Mouse (Mus musculus): ENCODE results near the gene Gnptg.
A peak's percentile ranks its signal among the peaks of the same experiment; 100 is the strongest.

The Gnptg gene

DNA sequence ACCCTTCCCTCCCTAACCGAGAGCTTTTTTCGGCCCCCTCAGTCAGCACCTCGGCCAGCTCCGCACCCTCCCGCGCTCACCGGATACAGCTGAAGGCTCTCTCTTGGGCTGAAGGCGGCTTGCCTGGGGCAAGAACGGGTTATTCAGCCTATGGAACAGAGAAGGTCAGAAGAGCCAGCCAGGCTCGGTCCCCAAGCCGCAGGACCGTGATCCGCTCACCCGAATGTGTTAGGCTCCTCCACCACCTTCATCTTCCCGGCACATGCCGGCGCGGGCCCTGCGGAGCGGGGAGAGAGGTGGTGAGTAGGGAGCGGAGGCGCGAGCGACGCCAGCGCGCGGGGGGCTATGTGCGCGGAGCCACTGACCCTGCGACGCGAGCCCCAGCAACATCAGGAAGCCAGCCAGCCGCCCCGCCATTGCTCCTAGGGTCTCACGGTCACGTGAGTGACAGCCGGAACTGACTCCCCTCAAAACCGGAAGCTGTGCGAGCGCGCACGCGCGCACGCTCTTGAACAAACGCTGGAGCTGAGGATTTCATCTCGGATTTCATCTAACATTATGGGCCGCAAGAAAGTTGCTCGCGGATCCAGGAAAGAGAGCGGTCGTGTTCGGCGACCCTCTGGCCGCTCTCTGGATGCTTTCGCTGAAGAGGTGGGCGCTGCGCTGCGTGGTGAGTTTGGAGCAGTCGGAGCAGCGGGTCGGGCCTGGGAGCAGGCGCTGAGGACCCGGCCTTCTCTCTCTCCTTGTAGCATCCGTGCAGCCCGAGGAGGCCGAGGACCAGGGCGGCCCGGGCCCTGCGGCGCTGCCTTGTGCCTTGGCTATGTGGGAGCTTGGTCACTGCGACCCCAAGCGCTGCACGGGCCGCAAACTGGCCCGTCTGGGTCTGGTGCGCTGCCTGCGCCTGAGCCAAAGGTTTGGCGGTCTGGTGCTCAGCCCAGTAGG, at the start of gene Gnptg, which contains the start of gene Tsr3:
Gene Gnptg, minus strand, starts transcription at position 430 of the 942 bp plus-strand sequence.
Gene Tsr3, plus strand, starts transcription at position 476 of the 942 bp plus-strand sequence.
- DNase-seq (ENCODE audit: low read depth, low spot score): peak; percentile 93

DNA sequence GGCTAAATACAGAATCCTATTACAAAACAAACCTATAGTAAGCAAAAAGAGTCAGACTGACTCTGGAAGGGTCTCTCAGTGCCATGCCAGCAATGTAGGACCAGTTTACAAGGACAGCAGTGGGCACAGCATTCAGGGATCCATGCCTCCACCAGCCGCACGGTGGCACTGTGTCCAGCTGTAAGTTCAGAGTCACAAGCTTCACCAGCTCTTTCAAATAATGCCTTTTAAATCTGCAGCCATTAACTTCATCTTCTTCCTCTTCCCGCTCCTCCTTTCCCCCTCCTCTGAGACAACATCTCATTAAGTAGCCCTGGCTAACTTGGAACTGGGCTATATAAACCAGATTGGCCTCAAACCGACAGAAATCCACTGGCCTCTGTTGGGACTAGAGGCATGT, 48.9 kb upstream of the Gnptg start:
- no peak for DNase-seq (ENCODE audit: low read depth, low spot score)

GRCm38 (mm10) chr17:25285033-25285432, 45.1 kb upstream of the Gnptg start:
- DNase-seq (ENCODE audit: low read depth, low spot score): peak; percentile 69

GRCm38 (mm10) chr17:25282133-25282532, 42.2 kb upstream of the Gnptg start:
- no peak for DNase-seq (ENCODE audit: low read depth, low spot score)

GRCm38 (mm10) chr17:25275833-25276232, 35.9 kb upstream of the Gnptg start:
- no peak for DNase-seq (ENCODE audit: low read depth, low spot score)

DNA sequence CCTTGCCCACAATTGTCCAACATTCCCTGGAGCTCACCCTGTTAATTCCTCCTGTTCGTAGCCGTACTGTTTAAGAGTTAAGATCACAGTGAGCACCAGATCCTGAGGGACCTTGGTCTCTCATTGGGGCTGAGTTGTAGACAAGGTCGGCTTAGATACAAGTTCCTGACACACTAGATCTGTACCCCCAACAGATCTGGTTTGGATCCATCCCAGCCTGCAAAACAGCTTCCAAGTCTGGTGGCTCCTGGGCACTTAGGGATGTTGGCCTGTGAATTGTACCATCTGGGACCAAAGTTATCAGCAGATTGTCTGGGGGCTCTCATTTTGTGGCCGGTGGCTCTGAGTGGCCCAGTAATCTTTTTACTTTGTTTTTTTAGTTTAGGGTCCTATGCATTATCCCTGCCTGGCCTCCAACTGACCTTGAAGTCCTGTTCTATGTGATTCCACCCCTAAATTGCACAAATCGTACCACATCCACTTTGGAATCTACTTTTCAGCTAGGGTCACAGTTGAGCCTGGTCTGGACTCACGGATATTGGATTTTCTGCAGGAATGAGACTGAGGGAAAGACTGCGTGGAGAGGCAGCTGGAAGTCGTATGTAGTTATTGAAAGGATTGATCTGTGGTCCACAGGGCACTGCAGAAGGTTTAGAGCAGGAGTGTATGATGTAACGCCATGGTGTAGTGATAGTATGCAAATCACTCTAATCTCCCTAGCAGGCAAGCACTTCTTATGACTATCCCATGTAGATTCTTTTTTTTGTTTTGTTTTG, 34.8 kb upstream of the Gnptg start, which contains the start of gene Ube2i:
Gene Ube2i, minus strand, starts transcription at position 52 of the 776 bp plus-strand sequence.
- DNase-seq (ENCODE audit: low read depth, low spot score): no peak

- peak; percentile 97 for DNase-seq (ENCODE audit: low read depth, low spot score)
These were observed 34.0 kb upstream of the Gnptg start for GRCm38 (mm10) chr17:25273706-25274501.

DNA sequence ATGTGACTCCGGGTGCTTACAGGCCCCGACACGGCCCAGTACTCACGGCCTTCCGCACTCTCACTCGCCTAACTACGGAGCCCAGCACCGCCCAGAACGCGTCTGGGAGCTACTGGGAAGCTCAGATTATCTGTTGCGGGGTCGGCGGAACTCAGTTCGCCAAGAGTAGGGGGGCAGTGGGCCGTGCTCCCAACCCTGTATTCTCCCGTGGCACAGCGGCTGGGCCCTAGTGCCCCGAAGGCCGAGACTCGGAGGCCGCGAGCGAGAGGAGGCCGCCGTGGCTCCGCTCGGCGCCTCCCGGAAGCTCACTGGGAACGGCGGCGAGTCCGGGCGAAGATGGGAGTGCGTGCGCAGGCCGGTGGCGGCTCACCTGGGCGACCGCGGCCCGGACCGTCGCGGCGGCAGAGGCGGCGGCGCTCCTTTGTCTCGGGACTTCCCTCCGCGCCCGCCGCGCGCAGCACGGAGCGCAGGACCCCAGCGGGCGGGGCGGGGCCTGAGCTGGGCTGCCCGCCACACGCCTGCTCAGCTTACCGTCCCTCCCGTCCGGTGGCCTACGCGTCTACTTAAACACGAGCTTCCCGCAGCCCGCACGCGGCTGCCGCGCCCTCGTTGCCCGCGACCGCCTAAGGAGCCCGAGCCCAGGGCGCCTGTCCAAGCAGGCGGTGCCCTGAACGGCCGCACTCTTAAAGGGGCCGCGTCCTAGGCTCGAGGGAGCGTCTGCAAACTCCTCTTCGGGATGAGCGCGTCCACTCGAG, 33.2 kb upstream of the Gnptg start:
- DNase-seq (ENCODE audit: low read depth, low spot score): no peak

GRCm38 (mm10) chr17:25272326-25272725, 32.4 kb upstream of the Gnptg start:
- DNase-seq (ENCODE audit: low read depth, low spot score): no peak

DNA sequence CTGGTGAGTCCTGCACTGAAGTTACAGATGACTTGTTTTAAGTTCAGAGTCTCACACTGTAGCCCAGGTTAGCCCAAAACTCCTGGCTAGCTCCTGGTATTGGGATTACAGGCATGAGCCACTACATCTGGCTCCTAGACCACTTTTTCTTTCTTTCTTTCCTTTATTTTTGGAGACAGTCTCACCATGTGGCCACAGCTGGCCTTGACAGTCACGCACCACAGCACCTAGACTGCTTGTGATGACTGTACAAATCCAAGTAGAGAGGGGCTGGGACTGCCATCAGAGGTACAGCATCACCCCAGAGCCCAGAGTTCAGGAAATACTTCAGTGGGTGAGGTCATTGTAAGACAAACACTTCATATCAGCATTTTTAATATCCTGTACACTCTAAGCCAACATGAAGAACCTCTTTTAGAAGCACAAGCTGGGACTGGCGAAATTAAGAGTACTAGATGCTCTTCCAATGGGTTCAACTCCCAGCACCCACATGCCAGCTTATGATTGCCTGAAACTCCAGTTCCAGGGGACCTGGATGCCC, 30.9 kb upstream of the Gnptg start:
- no peak for DNase-seq (ENCODE audit: low read depth, low spot score)

- no peak for DNase-seq (ENCODE audit: low read depth, low spot score)
These were observed 24.5 kb upstream of the Gnptg start for GRCm38 (mm10) chr17:25264453-25264852.

DNA sequence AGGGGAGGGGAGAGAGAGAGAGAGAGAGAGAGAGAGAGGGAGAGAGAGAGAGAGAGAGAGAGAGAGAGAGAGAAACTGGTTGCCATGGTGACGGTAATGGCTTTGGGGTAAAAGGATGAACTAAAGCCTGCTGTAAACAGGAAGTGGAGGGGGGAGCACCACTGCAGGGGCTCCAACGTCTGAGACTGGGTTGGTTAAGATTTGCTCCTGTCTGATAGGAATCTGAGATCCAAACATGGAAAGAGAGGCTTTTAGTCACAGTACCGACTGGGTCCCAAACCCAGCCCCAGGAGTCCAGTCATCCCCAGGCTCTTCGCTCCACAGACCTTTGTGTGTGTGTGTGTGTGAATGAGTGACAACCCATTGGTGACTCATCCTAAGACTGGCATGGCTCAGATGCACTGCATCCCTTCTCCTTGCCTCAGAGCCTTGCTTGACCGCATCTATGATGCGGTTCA, 17.9 kb upstream of the Gnptg start:
- no peak for DNase-seq (ENCODE audit: low read depth, low spot score)

GRCm38 (mm10) chr17:25256140-25256754, 16.3 kb upstream of the Gnptg start, which contains the start of gene Baiap3:
Gene Baiap3, minus strand, starts transcription at chr17:25256364.
- DNase-seq (ENCODE audit: low read depth, low spot score): no peak

DNA sequence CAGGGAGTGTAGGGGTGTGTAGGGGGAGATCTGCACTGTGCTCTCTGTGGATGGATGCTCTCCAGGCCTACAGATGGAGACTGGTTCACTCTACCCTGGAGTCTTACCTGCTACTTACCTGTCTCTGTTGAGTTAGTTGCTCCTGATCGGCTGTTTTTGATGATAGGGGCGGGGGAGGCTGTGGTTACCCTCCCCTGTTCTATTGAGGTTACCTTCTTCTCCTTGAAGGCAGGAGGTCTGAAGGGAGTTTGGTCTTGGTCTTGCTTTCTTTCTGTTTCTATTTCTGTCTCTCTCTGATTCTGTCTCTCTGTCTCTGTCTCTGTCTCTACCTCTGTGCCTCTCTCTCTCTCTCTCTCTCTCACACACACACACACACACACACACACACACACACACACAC, 15.2 kb upstream of the Gnptg start:
- no peak for DNase-seq (ENCODE audit: low read depth, low spot score)

DNA sequence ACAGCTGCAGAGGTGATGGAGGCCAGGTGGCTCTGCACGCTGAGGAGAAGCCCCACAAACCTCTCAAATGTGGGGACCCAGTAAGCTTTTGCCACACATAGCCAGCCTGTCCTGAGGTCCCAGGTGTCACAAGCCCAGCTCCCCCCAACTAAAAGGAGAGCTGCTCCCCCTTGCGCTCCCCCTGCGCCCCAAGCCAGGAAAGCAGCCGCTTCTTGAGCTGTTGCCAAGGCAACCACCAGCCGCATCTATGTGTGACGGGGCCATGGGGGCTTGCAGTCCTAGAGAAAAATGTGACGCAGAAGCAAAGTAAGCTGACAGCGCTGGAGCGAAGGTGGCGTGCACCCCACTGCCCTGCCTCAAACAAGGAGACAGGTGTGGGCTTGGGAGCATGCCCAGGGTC, 13.8 kb upstream of the Gnptg start:
- no peak for DNase-seq (ENCODE audit: low read depth, low spot score)

- no peak for DNase-seq (ENCODE audit: low read depth, low spot score)
These were observed 12.7 kb upstream of the Gnptg start for GRCm38 (mm10) chr17:25252643-25253042.

DNA sequence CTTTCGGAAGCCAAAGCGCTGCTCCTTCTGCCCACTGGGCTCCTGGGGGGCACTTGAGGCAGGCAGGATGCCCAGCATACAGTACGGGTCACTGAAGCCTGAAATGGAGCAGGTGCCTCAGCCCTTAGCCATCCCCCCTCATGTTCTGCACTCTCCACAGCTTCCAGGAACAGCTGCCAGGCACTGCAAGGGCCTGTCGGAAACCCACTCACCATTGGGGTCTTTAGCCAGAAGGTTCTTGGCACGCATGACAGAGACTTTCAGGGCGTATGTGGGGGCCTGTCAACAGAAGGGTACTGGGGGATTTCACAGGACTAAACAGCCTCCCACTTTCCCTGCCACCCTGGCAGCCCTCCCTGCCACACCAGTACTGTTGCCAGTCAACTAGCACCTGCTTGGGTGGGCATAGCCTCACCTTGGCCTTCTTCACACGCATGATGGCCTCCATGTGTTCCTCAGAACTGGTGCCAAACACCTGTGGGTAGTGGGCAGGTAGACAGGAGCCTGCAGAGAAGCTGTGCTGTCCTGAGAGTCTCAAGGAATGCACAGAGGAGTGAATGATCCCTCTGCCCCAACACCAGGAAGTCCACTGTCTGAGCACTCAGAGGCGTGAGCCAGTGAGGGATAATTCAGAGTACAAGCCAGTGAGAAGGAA, 10.4 kb upstream of the Gnptg start:
- DNase-seq (ENCODE audit: low read depth, low spot score): no peak

DNA sequence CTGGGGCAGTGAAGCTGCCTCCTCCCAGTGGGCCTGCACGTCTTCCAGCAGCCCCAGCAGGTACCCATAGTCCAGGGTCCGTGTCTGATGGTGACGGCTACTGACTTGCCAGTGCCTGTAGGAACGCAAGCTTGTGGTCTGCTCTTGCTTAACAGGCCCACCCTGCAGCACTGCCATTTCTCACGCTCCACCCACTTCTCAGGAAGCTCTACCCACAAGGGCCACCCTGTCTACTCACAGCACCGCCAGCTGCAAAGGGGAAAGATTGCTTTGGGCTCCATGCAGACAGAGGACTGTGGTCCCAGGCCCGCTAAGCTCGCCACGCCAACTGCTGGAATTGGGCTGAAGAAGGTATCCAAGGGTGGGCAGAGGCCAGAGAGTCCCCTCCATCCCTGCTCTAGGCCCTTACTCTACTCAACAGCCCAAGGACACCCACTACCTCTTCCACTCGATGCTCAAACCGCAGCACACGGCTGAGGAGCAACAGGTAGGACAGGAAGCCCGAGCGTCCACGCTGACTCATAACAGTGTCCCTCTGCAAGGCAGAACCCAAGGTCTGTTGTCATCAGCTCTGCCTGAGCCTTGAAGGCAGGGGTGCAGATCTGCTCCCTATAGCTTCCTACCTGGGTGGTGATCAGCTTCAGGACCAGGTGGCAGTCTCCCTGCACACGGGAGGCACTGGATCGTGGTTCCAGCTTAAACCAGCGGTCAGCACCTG, 8.3 kb upstream of the Gnptg start:
- DNase-seq (ENCODE audit: low read depth, low spot score): no peak

- DNase-seq (ENCODE audit: low read depth, low spot score): no peak
These were observed 4.3 kb upstream of the Gnptg start for GRCm38 (mm10) chr17:25244239-25244638.

Measured in embryo, embryonic 11.5 days (tissue).